Mouse (Mus musculus) ES-Bruce4 (cell line): Measurements from ENCODE around the gene Pusl1.

ENCODE experiments used
- CTCF ChIP-seq: IDR thresholded peaks from one replicate; pipeline ENCODE4 v1.8.1; 2011; ENCODE audit warnings: low read depth, low read length
- EP300 ChIP-seq: IDR thresholded peaks from 2 replicates; pipeline ENCODE4 v1.6.1; 2011; ENCODE audit warnings: low read depth, low read length; ENCODE audit not compliant: insufficient read depth
- POLR2A ChIP-seq: IDR thresholded peaks from one replicate; pipeline ENCODE4 v1.8.1; 2011; ENCODE audit warnings: low read length; ENCODE audit not compliant: insufficient read depth

- no peak for TF ChIP-seq POLR2A
- no peak for TF ChIP-seq CTCF
- TF ChIP-seq EP300, result no peak
These were observed 20.2 kb downstream of the Pusl1 start for GRCm38 (mm10) chr4:155871404-155871803.
